Mouse (Mus musculus): ENCODE data around the gene Grin3b.

DNA sequence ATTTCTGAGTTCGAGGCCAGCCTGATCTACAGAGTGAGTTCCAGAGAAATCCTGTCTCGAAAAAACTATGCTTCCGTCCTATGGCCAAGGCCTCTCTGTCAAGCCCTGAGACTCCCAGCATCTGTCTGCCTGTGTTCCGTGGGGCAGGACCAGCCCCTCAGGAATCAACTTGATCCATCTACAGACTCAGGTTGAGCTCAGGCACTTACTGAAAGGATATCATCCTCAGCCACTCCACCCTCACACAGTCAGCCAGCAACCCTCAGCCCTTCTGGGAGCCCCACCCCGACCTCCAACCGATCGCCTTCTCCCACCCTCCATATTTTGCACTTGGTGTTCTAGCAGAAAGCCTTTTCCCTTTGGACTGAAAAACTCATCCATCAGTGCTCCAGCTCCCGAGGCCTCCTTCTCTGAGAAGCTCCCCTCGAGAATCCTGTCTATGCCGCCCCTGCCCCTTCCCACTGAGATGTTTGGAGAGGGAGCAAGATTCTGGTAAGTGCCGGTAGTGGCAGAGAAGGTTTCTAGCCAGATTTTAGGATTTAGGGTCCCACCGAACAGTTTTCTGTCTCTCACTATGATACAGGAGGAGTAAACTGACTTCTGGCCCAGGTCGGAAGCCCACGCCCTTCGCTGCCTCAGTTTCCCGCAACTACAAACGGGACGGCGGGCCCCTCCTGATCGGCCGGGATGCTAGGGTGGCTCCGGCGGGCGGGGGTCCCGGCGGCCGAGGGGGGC, 17.4 kb downstream of the Grin3b start:
- TF ChIP-seq CTCF (IDR thresholded peaks at IDR 0.05; ENCODE audit: low read depth, low read length): no peak
- TF ChIP-seq POLR2A (IDR thresholded peaks at IDR 0.05; ENCODE audit: borderline replicate concordance, low read depth, low read length): no peak
